Mouse (Mus musculus) midbrain, embryonic 16.5 days (tissue): Measurements from ENCODE around the gene Kcnh4. TPM values are rescaled to one million over a fixed set of nuclear protein-coding genes. Genes with fewer than 3 reads are reported as not detected.

ENCODE experiments used
- ATAC-seq: fragments of 200-750 bp; cut with Nextera tagmentation; 2 replicates; pipeline ENCODE4 v1.8.0; 2017; ENCODE audit warnings: moderate TSS enrichment
- H3K27ac ChIP-seq: fragments of 300-500 bp; sonication (generic); 2 replicates; pipeline ENCODE4 v1.5.1; 2014; ENCODE audit warnings: mild to moderate bottlenecking, low read length, mixed read lengths
- H3K27me3 ChIP-seq: fragments of 300-500 bp; sonication (generic); 2 replicates; pipeline ENCODE4 v1.6.1; 2014; ENCODE audit warnings: low read depth, low read length, mixed read lengths; ENCODE audit not compliant: control insufficient read depth, insufficient read depth
- H3K36me3 ChIP-seq: fragments of 300-500 bp; sonication (generic); 2 replicates; pipeline ENCODE4 v1.6.1; 2014; ENCODE audit warnings: mild to moderate bottlenecking, low read length, moderate library complexity, mixed read lengths; ENCODE audit not compliant: control insufficient read depth, insufficient read depth
- H3K4me1 ChIP-seq: fragments of 300-500 bp; sonication (generic); 2 replicates; pipeline ENCODE4 v1.6.1; 2014; ENCODE audit warnings: mild to moderate bottlenecking, low read length, mixed read lengths; ENCODE audit not compliant: control insufficient read depth, insufficient read depth
- H3K4me2 ChIP-seq: fragments of 300-500 bp; sonication (generic); 2 replicates; pipeline ENCODE4 v1.6.1; 2014; ENCODE audit warnings: mild to moderate bottlenecking, low read length, mixed read lengths
- H3K4me3 ChIP-seq: fragments of 300-500 bp; sonication (generic); 2 replicates; pipeline ENCODE4 v1.5.1; 2014; ENCODE audit warnings: low read depth, mild to moderate bottlenecking, low read length, moderate library complexity, mixed read lengths
- H3K9ac ChIP-seq: fragments of 300-500 bp; sonication (generic); 2 replicates; pipeline ENCODE4 v1.6.1; 2014; ENCODE audit warnings: low read depth, low read length, mixed read lengths
- H3K9me3 ChIP-seq: fragments of 300-500 bp; sonication (generic); replicated peaks from 2 replicates; pipeline ENCODE4 v1.6.1; 2014; ENCODE audit warnings: mild to moderate bottlenecking, low read length, mixed read lengths; ENCODE audit not compliant: control insufficient read depth, poor library complexity, severe bottlenecking
- WGBS: fragments of 180-500 bp; shearing (Covaris S2); extraction: QIAGEN DNeasy Blood & Tissue Kit; methylation state at CpG from one replicate; pipeline ENCODE4 v1.1.7; 2014; 5-methylcytosine and 5-hydroxymethylcytosine counted together
- polyA plus RNA-seq: library from polyadenylated mRNA; unstranded; fragments of >200 nt; fragmentation: Nextera tagmentation; extraction: Ambion mirVana; gene quantifications from 2 replicates; pipeline ENCODE4 v1.2.1, GENCODE M21; 2015

Gene Kcnh4
- polyA plus RNA-seq, 1 experiment from 2014 or later, result 11.4 TPM

DNA sequence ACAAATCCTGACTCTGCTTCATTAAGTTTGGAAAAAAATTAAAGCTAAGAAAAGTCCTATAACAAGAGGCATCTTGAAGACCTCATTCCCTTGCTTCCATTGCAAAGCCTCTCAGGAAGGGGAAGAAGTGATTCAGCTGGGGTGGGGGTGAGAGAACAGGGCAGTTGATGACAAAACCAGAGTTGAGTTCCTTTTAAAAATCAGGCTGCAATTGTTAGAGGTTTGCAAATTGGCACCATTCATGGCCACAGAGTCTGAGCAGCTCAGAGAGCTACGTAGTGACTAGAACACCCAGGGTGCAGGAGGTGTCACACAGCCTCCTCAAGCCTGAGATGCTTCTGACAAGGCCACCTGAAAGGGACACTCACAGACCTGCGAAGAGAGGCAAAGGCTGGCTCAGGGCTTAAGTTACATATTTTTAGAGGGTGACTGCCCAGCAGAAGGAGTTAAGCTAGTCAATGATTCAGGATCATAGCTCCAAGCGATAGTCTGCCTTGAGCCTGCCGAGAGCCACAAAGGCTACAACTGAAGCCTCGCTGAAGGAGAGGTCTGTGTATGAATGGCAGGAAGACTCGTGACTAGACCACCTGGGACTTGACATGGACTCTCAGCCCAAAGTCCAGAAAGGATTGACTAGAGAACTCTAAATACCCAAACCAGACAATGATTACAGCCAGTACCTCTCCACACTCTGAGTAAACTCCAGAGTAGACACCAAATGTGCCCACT lies 29.1 kb downstream of the Kcnh4 start:
- ATAC-seq, result no peak
- 0 out of 2 replicates have a peak, but pooled peaks cover 2% of the 10 kb centered on the region for H3K36me3 ChIP-seq
- 86% methylated on average over 6 of the region's 6 CpGs for WGBS
- no peaks in the 10 kb centered on the region for H3K27me3 ChIP-seq
- H3K27ac ChIP-seq, result no peak overlapping the region
- H3K4me3 ChIP-seq, result no peak overlapping the region
- H3K9ac ChIP-seq, result no peak overlapping the region
- H3K4me1 ChIP-seq, result no peaks in the 10 kb centered on the region
- no peak overlapping the region for H3K4me2 ChIP-seq
- H3K9me3 ChIP-seq, result no peaks in the 10 kb centered on the region

DNA sequence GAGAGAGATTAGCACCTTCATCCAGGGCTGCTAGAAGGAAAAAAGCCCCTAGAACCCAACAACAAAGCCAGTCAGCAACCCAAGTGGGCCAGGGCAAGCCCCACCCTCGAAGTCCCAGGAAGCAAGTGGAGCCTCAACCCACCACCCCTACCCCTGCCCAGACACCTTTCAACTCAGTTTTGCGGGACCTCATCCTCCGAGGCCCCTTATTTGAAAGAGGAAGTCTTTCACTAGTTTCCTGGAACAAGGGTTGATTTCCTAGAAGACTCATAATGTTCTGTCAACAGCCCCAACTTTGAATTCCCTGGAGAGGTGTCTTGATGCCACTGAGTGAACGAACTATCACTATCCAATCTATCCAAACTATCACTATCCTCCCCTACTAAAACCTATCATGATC lies 29.8 kb downstream of the Kcnh4 start:
- 0 out of 2 replicates have a peak, but pooled peaks cover 2% of the 10 kb centered on the region for H3K36me3 ChIP-seq
- 91% methylated on average over 4 of the region's 4 CpGs for WGBS

DNA sequence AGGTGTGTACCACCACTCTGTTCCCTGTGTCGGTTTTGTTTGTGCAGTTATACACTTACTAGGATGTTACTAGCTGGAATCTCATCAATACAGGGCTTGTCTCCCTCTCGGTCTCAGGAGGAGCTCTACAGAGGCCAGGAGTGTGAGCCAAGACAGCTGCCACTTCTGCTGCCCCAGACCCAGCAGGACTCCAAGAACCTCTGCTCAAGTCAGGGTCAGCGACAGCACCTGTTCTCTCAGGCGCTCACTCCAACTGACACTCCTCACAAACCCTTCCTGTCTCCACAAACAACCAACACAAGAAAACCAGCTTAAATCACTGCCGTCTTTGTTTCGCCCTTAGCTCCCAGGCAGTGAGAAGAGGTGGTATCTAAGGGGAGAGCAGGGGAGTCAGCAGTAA lies 31.1 kb downstream of the Kcnh4 start:
- Histone ChIP-seq H3K36me3 (0 out of 2 replicates have a peak, but pooled peaks cover 2% of the 10 kb centered on the region), H3K27me3 (no peaks in the 10 kb centered on the region), H3K9ac (no peak overlapping the region), H3K4me2 (no peak overlapping the region), H3K9me3 (no peaks in the 10 kb centered on the region), H3K4me3 (no peak overlapping the region), H3K27ac (no peak overlapping the region), H3K4me1 (no peaks in the 10 kb centered on the region)
- WGBS, result 84% methylated on average over 6 of the region's 6 CpGs
- ATAC-seq, result no peak

More for the DNA sequence above, 29.8 kb downstream of the Kcnh4 start:
- H3K9ac ChIP-seq, result no peak overlapping the region
- no peaks in the 10 kb centered on the region for H3K9me3 ChIP-seq
- H3K27ac ChIP-seq, result no peak overlapping the region
- no peaks in the 10 kb centered on the region for H3K27me3 ChIP-seq
- H3K4me3 ChIP-seq, result no peak overlapping the region
- no peaks in the 10 kb centered on the region for H3K4me1 ChIP-seq
- no peak overlapping the region for H3K4me2 ChIP-seq
- no peak for ATAC-seq

DNA sequence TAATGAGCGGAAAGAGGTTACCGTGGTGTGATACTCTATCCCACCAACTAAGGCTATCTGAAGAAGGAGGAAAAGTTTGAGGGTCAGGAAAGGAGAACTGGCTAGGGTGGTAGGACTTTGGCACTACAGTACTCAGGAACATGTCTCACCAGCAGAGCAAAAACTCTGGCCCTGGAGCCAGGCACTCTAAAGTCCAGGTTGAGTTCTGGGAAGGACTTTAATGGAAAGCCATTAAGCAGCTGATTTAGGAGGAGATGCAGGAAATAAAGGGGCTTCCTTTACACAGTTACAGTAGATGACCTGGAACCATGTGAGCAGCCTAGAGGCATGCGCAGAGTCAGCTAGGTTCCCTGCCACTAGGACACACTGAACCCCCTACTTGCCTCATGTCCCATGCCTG lies 32.5 kb downstream of the Kcnh4 start:
- H3K9ac ChIP-seq, result no peak overlapping the region
- WGBS, result 98% methylated on average over 3 of the region's 3 CpGs
- no peak overlapping the region for H3K4me3 ChIP-seq
- H3K27me3 ChIP-seq, result no peaks in the 10 kb centered on the region
- 0 out of 2 replicates have a peak, but pooled peaks cover 2% of the 10 kb centered on the region for H3K36me3 ChIP-seq
- H3K9me3 ChIP-seq, result no peaks in the 10 kb centered on the region
- H3K27ac ChIP-seq, result no peak overlapping the region
- ATAC-seq, result no peak
- no peak overlapping the region for H3K4me2 ChIP-seq
- no peaks in the 10 kb centered on the region for H3K4me1 ChIP-seq

DNA sequence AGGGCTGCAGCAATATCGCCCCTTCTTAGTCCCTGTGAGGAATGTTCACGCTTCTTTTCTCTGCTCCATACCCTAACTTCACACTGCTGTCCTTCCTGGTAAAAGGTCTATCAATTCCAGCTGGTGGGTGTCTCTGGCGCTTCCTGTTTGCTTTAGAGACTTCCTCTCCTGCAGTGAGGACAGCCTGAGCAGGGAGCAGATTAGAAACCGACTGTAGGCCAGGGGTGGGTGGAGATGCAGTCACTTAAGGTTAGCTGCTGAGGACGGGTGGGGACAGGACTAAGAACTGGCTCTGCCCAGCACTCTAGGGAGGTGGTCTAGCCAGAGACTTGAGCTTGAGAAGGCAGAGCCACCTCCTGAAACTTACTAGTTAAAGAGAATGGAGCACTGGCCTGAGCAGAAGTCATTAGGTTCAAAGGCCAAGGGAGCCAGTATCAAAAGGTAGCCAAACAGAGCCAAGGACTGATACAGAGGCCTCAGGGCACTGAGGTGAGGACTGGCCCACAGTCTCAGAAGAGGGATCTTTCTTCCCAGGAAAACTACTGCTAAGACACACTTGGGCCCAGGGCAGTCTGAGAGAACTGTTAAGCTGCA lies 34.7 kb downstream of the Kcnh4 start:
- 0 out of 2 replicates have a peak, but pooled peaks cover 2% of the 10 kb centered on the region for H3K36me3 ChIP-seq
- H3K9me3 ChIP-seq, result no peaks in the 10 kb centered on the region
- H3K4me3 ChIP-seq, result no peak overlapping the region
- H3K27me3 ChIP-seq, result no peaks in the 10 kb centered on the region
- WGBS, result 72% methylated on average over 5 of the region's 5 CpGs
- H3K9ac ChIP-seq, result no peak overlapping the region
- no peak overlapping the region for H3K27ac ChIP-seq
- H3K4me1 ChIP-seq, result no peaks in the 10 kb centered on the region
- no peak overlapping the region for H3K4me2 ChIP-seq
- ATAC-seq, result no peak

DNA sequence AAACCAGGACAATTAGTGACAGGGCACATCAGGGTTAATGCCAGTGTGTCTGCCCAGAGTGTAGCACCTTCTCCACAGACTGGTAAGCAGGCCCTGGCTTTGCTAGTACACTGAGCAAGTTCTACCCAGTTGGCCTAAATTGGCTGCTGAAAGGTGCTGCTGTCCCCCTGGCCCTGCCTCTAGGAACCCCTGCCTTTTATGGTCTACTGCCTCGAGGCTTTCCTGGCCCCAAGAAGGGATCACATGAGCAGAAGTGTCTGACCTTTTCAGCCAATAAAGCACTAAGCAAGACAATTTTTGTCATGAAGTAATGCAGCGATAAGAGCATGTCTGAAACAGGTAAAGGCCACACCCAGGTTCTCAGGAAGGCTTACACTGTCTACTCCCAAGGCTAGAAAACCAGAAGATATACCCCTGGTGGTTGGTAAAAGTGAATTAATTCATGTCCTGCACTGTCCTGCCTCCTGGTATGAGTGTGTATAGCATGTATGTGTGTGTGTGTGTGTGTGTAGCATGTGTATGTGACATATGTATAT lies 37.2 kb downstream of the Kcnh4 start:
- Histone ChIP-seq H3K4me1 (no peaks in the 10 kb centered on the region), H3K9me3 (no peaks in the 10 kb centered on the region), H3K4me2 (no peak overlapping the region), H3K27me3 (no peaks in the 10 kb centered on the region), H3K36me3 (peaks cover 9% of the 10 kb centered on the region), H3K9ac (no peak overlapping the region), H3K27ac (no peak overlapping the region), H3K4me3 (no peak overlapping the region)
- 55% methylated on average over 2 of the region's 2 CpGs for WGBS
- no peak for ATAC-seq

DNA sequence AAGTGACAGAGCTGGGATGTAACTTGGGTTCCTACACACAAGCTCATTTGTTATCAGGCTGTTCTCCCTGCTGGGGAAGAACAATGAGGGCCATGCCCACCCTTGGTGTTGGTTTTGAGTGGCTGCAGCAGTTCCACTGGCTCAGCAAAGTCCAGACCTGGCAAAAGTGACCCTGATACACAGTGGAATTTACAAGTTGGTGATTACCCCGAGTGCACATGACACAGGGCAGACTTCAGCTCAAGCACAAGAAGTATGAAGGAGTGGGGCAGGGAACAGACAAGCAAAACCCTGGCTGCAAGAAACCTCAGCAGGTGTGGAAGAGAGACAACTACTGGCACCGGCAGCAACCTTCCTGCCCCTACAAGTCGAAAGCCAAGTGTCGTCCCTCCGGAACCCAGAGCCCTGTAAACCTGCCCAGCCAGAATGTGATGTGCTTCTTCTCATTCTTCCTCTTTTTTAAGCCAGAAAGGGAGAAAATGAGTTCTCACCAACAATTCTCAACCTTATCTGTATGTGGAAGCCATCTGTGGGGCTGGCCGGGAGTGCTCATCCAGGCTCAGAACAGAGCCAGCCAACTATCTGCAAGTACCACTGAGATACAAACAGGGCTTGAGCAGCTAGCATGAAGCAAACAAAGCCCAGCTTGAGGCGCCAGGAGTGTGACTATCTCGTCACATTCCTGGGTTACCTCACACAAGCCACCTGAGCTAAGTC lies 37.8 kb downstream of the Kcnh4 start:
- no peaks in the 10 kb centered on the region for H3K27me3 ChIP-seq
- WGBS, result 72% methylated on average over 8 of the region's 8 CpGs
- H3K4me1 ChIP-seq, result no peaks in the 10 kb centered on the region
- no peak for ATAC-seq
- no peak overlapping the region for H3K4me3 ChIP-seq
- H3K9me3 ChIP-seq, result no peaks in the 10 kb centered on the region
- H3K9ac ChIP-seq, result no peak overlapping the region
- H3K27ac ChIP-seq, result peak overlapping the region; percentile 1; the same call in 1 of the 2 replicates
- H3K36me3 ChIP-seq, result peaks cover 9% of the 10 kb centered on the region
- H3K4me2 ChIP-seq, result no peak overlapping the region

DNA sequence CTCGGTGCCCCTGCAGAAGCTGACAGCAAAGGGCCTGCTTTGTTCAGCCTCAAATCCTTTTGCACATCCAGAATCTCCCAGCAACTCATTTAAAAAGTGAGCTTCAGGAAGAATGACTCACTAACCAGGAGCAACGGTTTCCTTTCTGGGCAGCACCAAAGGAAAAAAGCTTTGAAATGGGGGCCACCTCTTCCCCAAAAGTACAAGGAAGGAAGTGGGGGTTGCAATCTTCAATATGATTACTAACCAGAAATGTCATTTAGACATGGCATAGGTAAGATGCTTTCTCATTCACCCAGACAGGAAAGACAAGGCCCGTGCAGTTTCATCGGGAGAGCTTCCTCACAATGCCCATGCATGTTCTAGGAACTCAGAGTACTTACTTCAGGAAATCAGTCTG lies 38.5 kb downstream of the Kcnh4 start:
- no peak overlapping the region for H3K27ac ChIP-seq
- WGBS, result 51% methylated on average over 4 of the region's 4 CpGs

More for the DNA sequence above, 38.5 kb downstream of the Kcnh4 start:
- Histone ChIP-seq H3K4me3 (no peak overlapping the region), H3K9ac (no peak overlapping the region), H3K4me2 (no peak overlapping the region), H3K9me3 (no peaks in the 10 kb centered on the region), H3K36me3 (peaks cover 13% of the 10 kb centered on the region), H3K4me1 (no peaks in the 10 kb centered on the region), H3K27me3 (no peaks in the 10 kb centered on the region)
- no peak for ATAC-seq
